Mouse (Mus musculus): Measurements from ENCODE around the gene Rnf182. TPM values are rescaled to one million over a fixed set of nuclear protein-coding genes. Genes with fewer than 3 reads are reported as not detected.

The Rnf182 gene
- polyA plus RNA-seq, 1 experiment from 2014 or later = 35.0 TPM

- WGBS = 26% methylated on average over 6 of the region's 6 CpGs
Observed at GRCm38 (mm10) chr13:43716514-43717036, 101.1 kb downstream of the Rnf182 start.

GRCm38 (mm10) chr13:43718173-43718572 lies 102.7 kb downstream of the Rnf182 start:
- Histone ChIP-seq H3K4me2 (ENCODE audit: low read length) (no peak overlapping the region), H3K4me1 (ENCODE audit: control insufficient read depth, insufficient read depth, low read length) (no peaks in the 10 kb centered on the region), H3K27ac (ENCODE audit: low read depth, low read length) (no peak overlapping the region), H3K4me3 (ENCODE audit: low read depth, low read length) (no peak overlapping the region), H3K27me3 (replicated peaks; ENCODE audit: control insufficient read depth, insufficient read depth, low read length) (no peaks in the 10 kb centered on the region), H3K9ac (ENCODE audit: low read length) (no peak overlapping the region), H3K9me3 (replicated peaks; ENCODE audit: control insufficient read depth, low read length) (no peaks in the 10 kb centered on the region), H3K36me3 (ENCODE audit: control insufficient read depth, insufficient read depth, low read length) (no peaks in the 10 kb centered on the region)
- no peak for ATAC-seq
- DNase-seq (ENCODE audit: low spot score) = no peak
- WGBS = 96% methylated on average over 7 of the region's 7 CpGs

More at GRCm38 (mm10) chr13:43716514-43717036, 101.1 kb downstream of the Rnf182 start:
- H3K4me3 ChIP-seq (ENCODE audit: low read depth, low read length) = no peak overlapping the region
- no peak overlapping the region for H3K4me2 ChIP-seq (ENCODE audit: low read length)
- H3K27me3 ChIP-seq (replicated peaks; ENCODE audit: control insufficient read depth, insufficient read depth, low read length) = no peaks in the 10 kb centered on the region
- no peak for ATAC-seq
- no peak overlapping the region for H3K9ac ChIP-seq (ENCODE audit: low read length)
- no peak overlapping the region for H3K27ac ChIP-seq (ENCODE audit: low read depth, low read length)
- no peaks in the 10 kb centered on the region for H3K9me3 ChIP-seq (replicated peaks; ENCODE audit: control insufficient read depth, low read length)
- no peaks in the 10 kb centered on the region for H3K36me3 ChIP-seq (ENCODE audit: control insufficient read depth, insufficient read depth, low read length)
- DNase-seq (ENCODE audit: low spot score) = no peak
- H3K4me1 ChIP-seq (ENCODE audit: control insufficient read depth, insufficient read depth, low read length) = peaks cover 3% of the 10 kb centered on the region; the same call in 1 of the 2 replicates

- Histone ChIP-seq H3K4me2 (ENCODE audit: low read length) (no peak overlapping the region), H3K4me1 (ENCODE audit: control insufficient read depth, insufficient read depth, low read length) (no peaks in the 10 kb centered on the region), H3K36me3 (ENCODE audit: control insufficient read depth, insufficient read depth, low read length) (no peaks in the 10 kb centered on the region), H3K27ac (ENCODE audit: low read depth, low read length) (no peak overlapping the region), H3K9ac (ENCODE audit: low read length) (no peak overlapping the region), H3K9me3 (replicated peaks; ENCODE audit: control insufficient read depth, low read length) (no peaks in the 10 kb centered on the region), H3K27me3 (replicated peaks; ENCODE audit: control insufficient read depth, insufficient read depth, low read length) (no peaks in the 10 kb centered on the region), H3K4me3 (ENCODE audit: low read depth, low read length) (no peak overlapping the region)
- DNase-seq (ENCODE audit: low spot score) = peak; percentile 45
- ATAC-seq = no peak
- WGBS = 66% methylated on average over 8 of the region's 8 CpGs
Observed at GRCm38 (mm10) chr13:43720496-43720895, 105.0 kb downstream of the Rnf182 start.

Other genes starting within 250 kb of the Rnf182 start
- 175 and 196 TPM in 2 replicates for gene Nol7, start 217.3 kb upstream of the Rnf182 start, polyA plus RNA-seq (2014; fragmentation: Nextera tagmentation; extraction: Ambion mirVana)
- gene Ranbp9, start 134.4 kb upstream of the Rnf182 start, polyA plus RNA-seq (2014; fragmentation: Nextera tagmentation; extraction: Ambion mirVana) = 15.4 and 16.4 TPM in 2 replicates
- gene Mcur1, start 55.5 kb upstream of the Rnf182 start, polyA plus RNA-seq (2014; fragmentation: Nextera tagmentation; extraction: Ambion mirVana) = 7.2 and 7.6 TPM in 2 replicates
- 9.1 and 9.2 TPM in 2 replicates for gene Cd83, start 169.1 kb downstream of the Rnf182 start, polyA plus RNA-seq (2014; fragmentation: Nextera tagmentation; extraction: Ambion mirVana)